Comparison of ENCODE assay signal across 7 mouse cellular contexts in genomic region chr10:80535071-80535470, GRCm38 (mm10). TPM values are rescaled to one million over a fixed set of nuclear protein-coding genes. Genes with fewer than 3 reads are reported as not detected.
A peak's percentile ranks its signal among the peaks of the same experiment; 100 is the strongest.
DNase-seq lines count a peak whose midpoint lies in the region; ATAC-seq and TF ChIP-seq lines count a peak whose summit lies in the region.

No protein-coding gene starts in this region.

- 7% methylated on average over 14 of the region's 14 CpGs for WGBS in forebrain, embryonic 15.5 days
- WGBS in midbrain, embryonic 10.5 days, result 14% methylated on average over 14 of the region's 14 CpGs

- no peaks in the 10 kb centered on the region for H3K27me3 ChIP-seq in ES-Bruce4 (ENCODE audit: control insufficient read depth, insufficient read depth, low read length, poor library complexity, severe bottlenecking)
- peaks cover 21% of the 10 kb centered on the region; the same call in 1 of the 2 replicates for H3K27me3 ChIP-seq in forebrain, embryonic 15.5 days
- peaks cover 48% of the 10 kb centered on the region for H3K27me3 ChIP-seq in midbrain, embryonic 10.5 days (ENCODE audit: low read depth, poor library complexity, severe bottlenecking)

- no peak for ATAC-seq in forebrain, embryonic 15.5 days (replicated peaks)
- ATAC-seq in activated CD4-positive, CD25-positive, alpha-beta regulatory T cell, adult 4 months, result no peak

- no peak for TF ChIP-seq EP300 in ES-Bruce4 (IDR thresholded peaks at IDR 0.05; ENCODE audit: insufficient read depth, low read depth, low read length)

- H3K9me3 ChIP-seq in ES-Bruce4 (replicated peaks; ENCODE audit: control insufficient read depth, insufficient read depth, low read length, poor library complexity, severe bottlenecking), result no peaks in the 10 kb centered on the region
- no peaks in the 10 kb centered on the region for H3K9me3 ChIP-seq in forebrain, embryonic 15.5 days
- no peaks in the 10 kb centered on the region for H3K9me3 ChIP-seq in midbrain, embryonic 10.5 days (replicated peaks)

- H3K4me3 ChIP-seq in ES-Bruce4 (ENCODE audit: low read depth, low read length), result peak overlapping the region; percentile 45
- H3K4me3 ChIP-seq in forebrain, embryonic 15.5 days, result no peak overlapping the region
- peak overlapping the region; percentile 33 for H3K4me3 ChIP-seq in midbrain, embryonic 10.5 days

- H3K36me3 ChIP-seq in ES-Bruce4 (ENCODE audit: control insufficient read depth, insufficient read depth, low read length, poor library complexity, severe bottlenecking), result no peaks in the 10 kb centered on the region
- no peaks in the 10 kb centered on the region for H3K36me3 ChIP-seq in forebrain, embryonic 15.5 days
- no peaks in the 10 kb centered on the region for H3K36me3 ChIP-seq in midbrain, embryonic 10.5 days

- no peak overlapping the region for H3K27ac ChIP-seq in ES-Bruce4 (ENCODE audit: insufficient read depth, low read length)
- no peak overlapping the region for H3K27ac ChIP-seq in forebrain, embryonic 15.5 days (replicated peaks)
- H3K27ac ChIP-seq in midbrain, embryonic 10.5 days (replicated peaks), result no peak overlapping the region

- H3K4me1 ChIP-seq in ES-Bruce4 (ENCODE audit: control insufficient read depth, insufficient read depth, low read length), result no peaks in the 10 kb centered on the region
- peaks cover 3% of the 10 kb centered on the region; the same call in 1 of the 2 replicates for H3K4me1 ChIP-seq in forebrain, embryonic 15.5 days
- H3K4me1 ChIP-seq in midbrain, embryonic 10.5 days, result peaks cover 35% of the 10 kb centered on the region

- no peak overlapping the region for H3K9ac ChIP-seq in ES-Bruce4 (ENCODE audit: low read depth, poor library complexity, severe bottlenecking)
- no peak overlapping the region for H3K9ac ChIP-seq in forebrain, embryonic 15.5 days (replicated peaks)

- H3K4me2 ChIP-seq in forebrain, embryonic 15.5 days (replicated peaks), result peak overlapping the region; percentile 15; the same call in 1 of the 2 replicates

- peak; percentile 49 for DNase-seq in CD4-positive helper T cell, adult 2 months (ENCODE audit: low read depth, low spot score)
- no peak for DNase-seq in midbrain, embryonic 10.5 days (ENCODE audit: low spot score)
- DNase-seq in layer of hippocampus, adult 9-11 months, result no peak
- no peak for DNase-seq in ovary, postnatal 14 days (ENCODE audit: low spot score)

- no peak for TF ChIP-seq POLR2A in ES-Bruce4 (IDR thresholded peaks at IDR 0.05; ENCODE audit: insufficient read depth, low read length)

- no peak for TF ChIP-seq CTCF in ES-Bruce4 (IDR thresholded peaks at IDR 0.05; ENCODE audit: low read depth, low read length)

RNA-seq across cellular contexts. Expression of gene Atp8b3, which starts 3.9 kb away (rescaled TPM):
- polyA plus RNA-seq in ES-Bruce4 (2011; ENCODE audit: insufficient read depth, insufficient read length, low read depth, missing spikeins), result 1.2 and 1.6 TPM in 2 replicates
- polyA plus RNA-seq in forebrain, embryonic 15.5 days (2015; fragmentation: Nextera tagmentation; extraction: Ambion mirVana), result 0.23 and 0.33 TPM in 2 replicates
- 0.41 and 0.79 TPM in 2 replicates for polyA plus RNA-seq in midbrain, embryonic 10.5 days (2016; fragmentation: Nextera tagmentation; extraction: Ambion mirVana)
- polyA plus RNA-seq in activated CD4-positive, CD25-positive, alpha-beta regulatory T cell, adult 4 months (2017; shearing (Covaris generic)), result not detected

RNA-seq across cellular contexts. Expression of gene Rexo1, which starts 26.3 kb away (rescaled TPM):
- polyA plus RNA-seq in ES-Bruce4 (2011; ENCODE audit: insufficient read depth, insufficient read length, low read depth, missing spikeins), result 29.5 and 32.8 TPM in 2 replicates
- polyA plus RNA-seq in forebrain, embryonic 15.5 days (2015; fragmentation: Nextera tagmentation; extraction: Ambion mirVana), result 31.3 and 32.9 TPM in 2 replicates
- 31.6 and 35.3 TPM in 2 replicates for polyA plus RNA-seq in midbrain, embryonic 10.5 days (2016; fragmentation: Nextera tagmentation; extraction: Ambion mirVana)
- 10 to 100 TPM; 13.0 to 13.4 TPM for polyA plus RNA-seq in activated CD4-positive, CD25-positive, alpha-beta regulatory T cell, adult 4 months (2017; shearing (Covaris generic))

RNA-seq across cellular contexts. Expression of gene Onecut3, which starts 40.4 kb away (rescaled TPM):
- polyA plus RNA-seq in ES-Bruce4 (2011; ENCODE audit: insufficient read depth, insufficient read length, low read depth, missing spikeins), result not detected in 2 replicates
- polyA plus RNA-seq in forebrain, embryonic 15.5 days (2015; fragmentation: Nextera tagmentation; extraction: Ambion mirVana), result 0.23 and 0.61 TPM in 2 replicates
- 1.4 and 2.1 TPM in 2 replicates for polyA plus RNA-seq in midbrain, embryonic 10.5 days (2016; fragmentation: Nextera tagmentation; extraction: Ambion mirVana)
- polyA plus RNA-seq in activated CD4-positive, CD25-positive, alpha-beta regulatory T cell, adult 4 months (2017; shearing (Covaris generic)), result not detected

RNA-seq across cellular contexts. Expression of gene Klf16, which starts 42.0 kb away (rescaled TPM):
- polyA plus RNA-seq in ES-Bruce4 (2011; ENCODE audit: insufficient read depth, insufficient read length, low read depth, missing spikeins), result 24.9 TPM in 2 replicates
- polyA plus RNA-seq in forebrain, embryonic 15.5 days (2015; fragmentation: Nextera tagmentation; extraction: Ambion mirVana), result 8.0 and 8.5 TPM in 2 replicates
- polyA plus RNA-seq in midbrain, embryonic 10.5 days (2016; fragmentation: Nextera tagmentation; extraction: Ambion mirVana), result 4.8 and 6.1 TPM in 2 replicates
- 1 to 10 TPM; 5.2 to 8.1 TPM for polyA plus RNA-seq in activated CD4-positive, CD25-positive, alpha-beta regulatory T cell, adult 4 months (2017; shearing (Covaris generic))

RNA-seq across cellular contexts. Expression of gene Abhd17a, which starts 55.1 kb away (rescaled TPM):
- polyA plus RNA-seq in ES-Bruce4 (2011; ENCODE audit: insufficient read depth, insufficient read length, low read depth, missing spikeins), result 35.8 and 49.5 TPM in 2 replicates
- polyA plus RNA-seq in forebrain, embryonic 15.5 days (2015; fragmentation: Nextera tagmentation; extraction: Ambion mirVana), result 118 and 120 TPM in 2 replicates
- 86.8 and 87.3 TPM in 2 replicates for polyA plus RNA-seq in midbrain, embryonic 10.5 days (2016; fragmentation: Nextera tagmentation; extraction: Ambion mirVana)
- 10 to 100 TPM in 1 of 2 experiments, 1 to 10 TPM in 1; 9.4 to 11.8 TPM for polyA plus RNA-seq in activated CD4-positive, CD25-positive, alpha-beta regulatory T cell, adult 4 months (2017; shearing (Covaris generic))
